Mouse (Mus musculus): Measurements from ENCODE around the gene Begain. TPM values are rescaled to one million over a fixed set of nuclear protein-coding genes. Genes with fewer than 3 reads are reported as not detected.

The Begain gene
- polyA plus RNA-seq (2012; rRNA removed), result 65.9 and 96.3 TPM in 2 replicates

GRCm38 (mm10) chr12:109068167-109068653 is at the start of gene Begain:
TSS of gene Begain (minus strand) at chr12:109068217.
- no peak for TF ChIP-seq CTCF (IDR thresholded peaks at IDR 0.05; ENCODE audit: borderline replicate concordance, extremely low read depth, insufficient read depth, insufficient read length)
- TF ChIP-seq POLR2A (IDR thresholded peaks at IDR 0.05; ENCODE audit: borderline replicate concordance, extremely low read depth, insufficient read depth, insufficient read length, poor library complexity, severe bottlenecking), result 0 out of 2 replicates have a peak, but pooled peaks have one; percentile 36
- DNase-seq (ENCODE audit: low read depth), result peak; percentile 17

GRCm38 (mm10) chr12:109115707-109116106 is 47.7 kb upstream of the Begain start:
- no peak for DNase-seq (ENCODE audit: low read depth)
- TF ChIP-seq POLR2A (IDR thresholded peaks at IDR 0.05; ENCODE audit: borderline replicate concordance, extremely low read depth, insufficient read depth, insufficient read length, poor library complexity, severe bottlenecking) (no peak), CTCF (IDR thresholded peaks at IDR 0.05; ENCODE audit: borderline replicate concordance, extremely low read depth, insufficient read depth, insufficient read length) (no peak)

GRCm38 (mm10) chr12:109115161-109115560 is 47.1 kb upstream of the Begain start:
- no peak for TF ChIP-seq POLR2A (IDR thresholded peaks at IDR 0.05; ENCODE audit: borderline replicate concordance, extremely low read depth, insufficient read depth, insufficient read length, poor library complexity, severe bottlenecking)
- no peak for TF ChIP-seq CTCF (IDR thresholded peaks at IDR 0.05; ENCODE audit: borderline replicate concordance, extremely low read depth, insufficient read depth, insufficient read length)
- DNase-seq (ENCODE audit: low read depth), result no peak

GRCm38 (mm10) chr12:109112996-109113592 is 45.1 kb upstream of the Begain start:
- TF ChIP-seq POLR2A (IDR thresholded peaks at IDR 0.05; ENCODE audit: borderline replicate concordance, extremely low read depth, insufficient read depth, insufficient read length, poor library complexity, severe bottlenecking) (no peak), CTCF (IDR thresholded peaks at IDR 0.05; ENCODE audit: borderline replicate concordance, extremely low read depth, insufficient read depth, insufficient read length) (no peak)

GRCm38 (mm10) chr12:109112354-109112995 is 44.5 kb upstream of the Begain start:
- TF ChIP-seq POLR2A (IDR thresholded peaks at IDR 0.05; ENCODE audit: borderline replicate concordance, extremely low read depth, insufficient read depth, insufficient read length, poor library complexity, severe bottlenecking), result no peak
- DNase-seq (ENCODE audit: low read depth), result peak; percentile 78

More at GRCm38 (mm10) chr12:109112996-109113592, 45.1 kb upstream of the Begain start:
- DNase-seq (ENCODE audit: low read depth), result peak; percentile 82

GRCm38 (mm10) chr12:109108911-109109310 is 40.9 kb upstream of the Begain start:
- no peak for TF ChIP-seq POLR2A (IDR thresholded peaks at IDR 0.05; ENCODE audit: borderline replicate concordance, extremely low read depth, insufficient read depth, insufficient read length, poor library complexity, severe bottlenecking)
- no peak for TF ChIP-seq CTCF (IDR thresholded peaks at IDR 0.05; ENCODE audit: borderline replicate concordance, extremely low read depth, insufficient read depth, insufficient read length)
- no peak for DNase-seq (ENCODE audit: low read depth)

- TF ChIP-seq CTCF (IDR thresholded peaks at IDR 0.05; ENCODE audit: borderline replicate concordance, extremely low read depth, insufficient read depth, insufficient read length) (no peak), POLR2A (IDR thresholded peaks at IDR 0.05; ENCODE audit: borderline replicate concordance, extremely low read depth, insufficient read depth, insufficient read length, poor library complexity, severe bottlenecking) (no peak)
- no peak for DNase-seq (ENCODE audit: low read depth)
Measured at GRCm38 (mm10) chr12:109100381-109100780, 32.4 kb upstream of the Begain start.

- DNase-seq (ENCODE audit: low read depth), result no peak
- TF ChIP-seq POLR2A (IDR thresholded peaks at IDR 0.05; ENCODE audit: borderline replicate concordance, extremely low read depth, insufficient read depth, insufficient read length, poor library complexity, severe bottlenecking) (no peak), CTCF (IDR thresholded peaks at IDR 0.05; ENCODE audit: borderline replicate concordance, extremely low read depth, insufficient read depth, insufficient read length) (no peak)
Measured at GRCm38 (mm10) chr12:109090456-109091130, 22.6 kb upstream of the Begain start.

GRCm38 (mm10) chr12:109090041-109090440 is 22.0 kb upstream of the Begain start:
- TF ChIP-seq POLR2A (IDR thresholded peaks at IDR 0.05; ENCODE audit: borderline replicate concordance, extremely low read depth, insufficient read depth, insufficient read length, poor library complexity, severe bottlenecking), result no peak
- TF ChIP-seq CTCF (IDR thresholded peaks at IDR 0.05; ENCODE audit: borderline replicate concordance, extremely low read depth, insufficient read depth, insufficient read length), result no peak
- no peak for DNase-seq (ENCODE audit: low read depth)

GRCm38 (mm10) chr12:109086111-109086510 is 18.1 kb upstream of the Begain start:
- DNase-seq (ENCODE audit: low read depth), result no peak
- TF ChIP-seq CTCF (IDR thresholded peaks at IDR 0.05; ENCODE audit: borderline replicate concordance, extremely low read depth, insufficient read depth, insufficient read length) (no peak), POLR2A (IDR thresholded peaks at IDR 0.05; ENCODE audit: borderline replicate concordance, extremely low read depth, insufficient read depth, insufficient read length, poor library complexity, severe bottlenecking) (no peak)

- DNase-seq (ENCODE audit: low read depth), result peak; percentile 88
Measured at GRCm38 (mm10) chr12:109085674-109086073, 17.7 kb upstream of the Begain start.

More at GRCm38 (mm10) chr12:109085674-109086073, 17.7 kb upstream of the Begain start:
- no peak for TF ChIP-seq CTCF (IDR thresholded peaks at IDR 0.05; ENCODE audit: borderline replicate concordance, extremely low read depth, insufficient read depth, insufficient read length)
- no peak for TF ChIP-seq POLR2A (IDR thresholded peaks at IDR 0.05; ENCODE audit: borderline replicate concordance, extremely low read depth, insufficient read depth, insufficient read length, poor library complexity, severe bottlenecking)
